In genomic region chr10:14401744-14402143, GRCm38 (mm10) we compare ENCODE assay signal across 12 mouse cellular contexts.
DNase-seq lines count a peak whose midpoint lies in the region; TF ChIP-seq lines count a peak whose summit lies in the region.
"Had no signal": no experiment of that assay in that cellular context is flagged by ENCODE, and none has a peak within 500 bp of the region (broad histone marks: within the 10 kb centered on the region; RNA-seq: fewer than 3 reads in every experiment).

No protein-coding gene starts in this region.

- TF ChIP-seq CTCF in lung, adult 2 months (IDR thresholded peaks at IDR 0.05; ENCODE audit: insufficient read depth, low read length) = no peak

- H3K4me1 ChIP-seq in lung, adult 2 months (ENCODE audit: control insufficient read depth, insufficient read depth, low read length) = no peaks in the 10 kb centered on the region; the same call in 1 of the 2 replicates
- H3K4me1 ChIP-seq: neural tube, embryonic 13.5 days had no signal

- DNase-seq in cerebellum, postnatal 14 days = peak; percentile 10 to 15
- DNase-seq in cerebellum, adult 18-20 months = no peak
- DNase-seq in lung, adult 18-20 months = peak; percentile 7 to 25
- DNase-seq in lung, adult 2 months = no peak
- peak; percentile 67 for DNase-seq in gastrocnemius, postnatal 25 days
- peak; percentile 42 for DNase-seq in lung, postnatal 36 days
- DNase-seq in urinary bladder, postnatal 4 days (ENCODE audit: low spot score in 2 of 2) = no peak
- no peak for DNase-seq in embryo, embryonic 10.5 days (ENCODE audit: low spot score)
- DNase-seq: right cerebral cortex, postnatal 14 days; thymus, postnatal 36 days had no signal

- 45% methylated on average over 8 of the region's 8 CpGs for WGBS in lung, adult 2 months

- no peak for TF ChIP-seq POLR2A in lung, adult 2 months (IDR thresholded peaks at IDR 0.05; ENCODE audit: borderline replicate concordance, extremely low read depth, low read depth, low read length)

- no peak overlapping the region for H3K4me3 ChIP-seq in lung, adult 2 months (replicated peaks; ENCODE audit: extremely low read depth, low read depth, low read length)
- H3K4me3 ChIP-seq: left cerebral cortex, adult 2 months; neural tube, embryonic 13.5 days had no signal

Comparison
In these comparisons a context has a peak if more than half of its experiments do, and no peak if none do; other contexts are left out.
1. DNase-seq: peak in cerebellum, postnatal 14 days (2 of 2), lung, adult 18-20 months (2 of 2), gastrocnemius, postnatal 25 days (single experiment) and lung, postnatal 36 days (single experiment); none in cerebellum, adult 18-20 months (0 of 2), lung, adult 2 months (single experiment), urinary bladder, postnatal 4 days (0 of 2) and embryo, embryonic 10.5 days (single experiment).